Comparison of ENCODE assay signal across 8 mouse cellular contexts in the genomic region with DNA sequence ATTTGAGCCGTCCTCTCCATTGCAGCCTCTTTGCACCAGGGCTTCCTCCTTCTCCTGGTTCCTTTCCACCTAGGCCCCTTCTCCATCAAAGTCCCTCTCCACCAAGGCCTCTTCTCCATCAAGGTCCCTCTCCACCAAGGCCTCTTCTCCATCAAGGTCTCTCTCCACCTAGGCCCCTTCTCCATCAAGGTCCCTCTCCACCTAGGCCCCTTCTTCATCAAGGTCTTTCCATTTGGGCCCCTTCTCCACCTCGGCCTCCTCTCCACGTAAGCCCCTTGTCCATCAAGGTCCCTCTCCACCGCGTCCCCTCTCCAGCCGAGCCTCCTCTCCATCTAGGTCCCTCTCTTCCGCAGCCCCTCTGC. TPM values are rescaled to one million over a fixed set of nuclear protein-coding genes. Genes with fewer than 3 reads are reported as not detected.
DNase-seq lines count a peak whose midpoint lies in the region; ATAC-seq and TF ChIP-seq lines count a peak whose summit lies in the region.

No protein-coding gene starts in this region.

- peak overlapping the region; percentile 98 for H3K27ac ChIP-seq in heart, embryonic 16.5 days (ENCODE audit: low read length)
- H3K27ac ChIP-seq in ES-Bruce4 (ENCODE audit: insufficient read depth, low read length): no peak overlapping the region
- H3K27ac ChIP-seq in forebrain, postnatal 0 days (ENCODE audit: low read depth, low read length): peak overlapping the region; percentile 100
- peak overlapping the region; percentile 96 for H3K27ac ChIP-seq in midbrain, embryonic 12.5 days (replicated peaks)

- ATAC-seq in heart, embryonic 16.5 days (replicated peaks; ENCODE audit: extremely low read depth, insufficient read depth, low FRiP score): no peak
- ATAC-seq in forebrain, postnatal 0 days: no peak; the same call in 1 of the 2 replicates
- peak; percentile 82 for ATAC-seq in midbrain, embryonic 12.5 days (ENCODE audit: low FRiP score, low read depth)

- 9% methylated on average over 7 of the region's 7 CpGs for WGBS in heart, embryonic 16.5 days
- WGBS in forebrain, postnatal 0 days: 4% methylated on average over 7 of the region's 7 CpGs
- 8% methylated on average over 7 of the region's 7 CpGs for WGBS in midbrain, embryonic 12.5 days

- peak overlapping the region; percentile 94 for H3K9ac ChIP-seq in heart, embryonic 16.5 days (ENCODE audit: low read length)
- H3K9ac ChIP-seq in ES-Bruce4 (ENCODE audit: low read depth, poor library complexity, severe bottlenecking): peak overlapping the region; percentile 100
- peak overlapping the region; percentile 99 for H3K9ac ChIP-seq in forebrain, postnatal 0 days
- H3K9ac ChIP-seq in midbrain, embryonic 12.5 days (replicated peaks): peak overlapping the region; percentile 94

- no peaks in the 10 kb centered on the region for H3K36me3 ChIP-seq in heart, embryonic 16.5 days (ENCODE audit: control insufficient read depth, insufficient read depth)
- H3K36me3 ChIP-seq in ES-Bruce4 (ENCODE audit: control insufficient read depth, insufficient read depth, low read length, poor library complexity, severe bottlenecking): no peaks in the 10 kb centered on the region
- no peaks in the 10 kb centered on the region for H3K36me3 ChIP-seq in forebrain, postnatal 0 days (ENCODE audit: insufficient read depth)
- no peaks in the 10 kb centered on the region for H3K36me3 ChIP-seq in midbrain, embryonic 12.5 days

- H3K27me3 ChIP-seq in heart, embryonic 16.5 days (ENCODE audit: control insufficient read depth, insufficient read depth, low read length): no peaks in the 10 kb centered on the region
- no peaks in the 10 kb centered on the region for H3K27me3 ChIP-seq in ES-Bruce4 (ENCODE audit: control insufficient read depth, insufficient read depth, low read length, poor library complexity, severe bottlenecking)
- H3K27me3 ChIP-seq in forebrain, postnatal 0 days (ENCODE audit: insufficient read depth, low read length): no peaks in the 10 kb centered on the region
- H3K27me3 ChIP-seq in midbrain, embryonic 12.5 days: no peaks in the 10 kb centered on the region

- no peak for DNase-seq in heart, postnatal 10 days
- no peak for DNase-seq in forebrain, postnatal 0 days
- no peak for DNase-seq in Muller cell, postnatal 12 days (ENCODE audit: inconsistent ontology term)
- no peak for DNase-seq in layer of hippocampus, adult 18-20 months (ENCODE audit: low spot score in 2 of 2)
- no peak for DNase-seq in urinary bladder, postnatal 4 days (ENCODE audit: low spot score in 2 of 2)

- TF ChIP-seq EP300 in ES-Bruce4 (IDR thresholded peaks at IDR 0.05; ENCODE audit: insufficient read depth, low read depth, low read length): no peak

- peak overlapping the region; percentile 80 for H3K4me3 ChIP-seq in heart, embryonic 16.5 days (ENCODE audit: low read length)
- H3K4me3 ChIP-seq in ES-Bruce4 (ENCODE audit: low read depth, low read length): peak overlapping the region; percentile 74
- peak overlapping the region; percentile 93 for H3K4me3 ChIP-seq in forebrain, postnatal 0 days (ENCODE audit: low read depth, low read length)
- peak overlapping the region; percentile 73 for H3K4me3 ChIP-seq in midbrain, embryonic 12.5 days

- intact Hi-C loops in heart, postnatal 10 days (cut with DNase I): loop anchor here (5.0 kb wide), 1 partner anchor 87 kb away; the partner anchor contains the start of gene Pomt1

- no peaks in the 10 kb centered on the region for H3K9me3 ChIP-seq in heart, embryonic 16.5 days (replicated peaks; ENCODE audit: control insufficient read depth, low read length)
- H3K9me3 ChIP-seq in ES-Bruce4 (replicated peaks; ENCODE audit: control insufficient read depth, insufficient read depth, low read length, poor library complexity, severe bottlenecking): no peaks in the 10 kb centered on the region
- no peaks in the 10 kb centered on the region for H3K9me3 ChIP-seq in forebrain, postnatal 0 days (ENCODE audit: low read length)
- H3K9me3 ChIP-seq in midbrain, embryonic 12.5 days: no peaks in the 10 kb centered on the region

- TF ChIP-seq CTCF in ES-Bruce4 (IDR thresholded peaks at IDR 0.05; ENCODE audit: low read depth, low read length): no peak
- no peak for TF ChIP-seq CTCF in forebrain, postnatal 0 days (IDR thresholded peaks at IDR 0.05; ENCODE audit: low read depth)

- H3K4me2 ChIP-seq in heart, embryonic 16.5 days (ENCODE audit: low read depth, low read length): peak overlapping the region; percentile 80
- H3K4me2 ChIP-seq in forebrain, postnatal 0 days (ENCODE audit: low read depth): peak overlapping the region; percentile 62
- H3K4me2 ChIP-seq in midbrain, embryonic 12.5 days (replicated peaks): peak overlapping the region; percentile 99

- H3K4me1 ChIP-seq in heart, embryonic 16.5 days (ENCODE audit: control insufficient read depth, insufficient read depth, low read length): peaks cover 39% of the 10 kb centered on the region
- peaks cover 6% of the 10 kb centered on the region for H3K4me1 ChIP-seq in ES-Bruce4 (ENCODE audit: control insufficient read depth, insufficient read depth, low read length)
- peaks cover 24% of the 10 kb centered on the region for H3K4me1 ChIP-seq in forebrain, postnatal 0 days (ENCODE audit: insufficient read depth)
- peaks cover 43% of the 10 kb centered on the region for H3K4me1 ChIP-seq in midbrain, embryonic 12.5 days

- no peak for TF ChIP-seq POLR2A in ES-Bruce4 (IDR thresholded peaks at IDR 0.05; ENCODE audit: insufficient read depth, low read length)

RNA-seq across cellular contexts. Expression of gene Prrc2b, which starts 0.3 kb away (rescaled TPM):
- 19.3 and 30.1 TPM in 2 replicates for polyA plus RNA-seq in heart, embryonic 16.5 days (2015; fragmentation: Nextera tagmentation; extraction: Ambion mirVana)
- 100 to 1,000 TPM; 118 to 134 TPM for total RNA-seq in heart, postnatal 10 days (2021)
- 106 and 112 TPM in 2 replicates for polyA plus RNA-seq in ES-Bruce4 (2011; ENCODE audit: insufficient read depth, insufficient read length, low read depth, missing spikeins)
- 92.1 and 131 TPM in 2 replicates for total RNA-seq in forebrain, postnatal 0 days (2014; rRNA removed)
- polyA plus RNA-seq in forebrain, postnatal 0 days (2015; fragmentation: Nextera tagmentation; extraction: Ambion mirVana): 40.7 and 60.4 TPM in 2 replicates
- 99.1 and 121 TPM in 2 replicates for polyA plus RNA-seq in midbrain, embryonic 12.5 days (2016; fragmentation: Nextera tagmentation; extraction: Ambion mirVana)
- 100 to 1,000 TPM; 293 to 298 TPM for total RNA-seq in layer of hippocampus, adult 18-20 months (2021)

RNA-seq across cellular contexts. Expression of gene Plpp7, which starts 55.2 kb away (rescaled TPM):
- 19.7 and 21.4 TPM in 2 replicates for polyA plus RNA-seq in heart, embryonic 16.5 days (2015; fragmentation: Nextera tagmentation; extraction: Ambion mirVana)
- 10 to 100 TPM; 29.3 to 31.6 TPM for total RNA-seq in heart, postnatal 10 days (2021)
- polyA plus RNA-seq in ES-Bruce4 (2011; ENCODE audit: insufficient read depth, insufficient read length, low read depth, missing spikeins): 1.2 TPM in 1 of 2 replicates, not detected in the other
- 21.5 and 28.6 TPM in 2 replicates for total RNA-seq in forebrain, postnatal 0 days (2014; rRNA removed)
- 23.4 and 24.0 TPM in 2 replicates for polyA plus RNA-seq in forebrain, postnatal 0 days (2015; fragmentation: Nextera tagmentation; extraction: Ambion mirVana)
- polyA plus RNA-seq in midbrain, embryonic 12.5 days (2016; fragmentation: Nextera tagmentation; extraction: Ambion mirVana): 8.4 and 9.9 TPM in 2 replicates
- 10 to 100 TPM; 24.1 to 26.1 TPM for total RNA-seq in layer of hippocampus, adult 18-20 months (2021)
